8 mouse cellular contexts compared by ENCODE assay signal in genomic region chr10:77206565-77207079, GRCm38 (mm10). TPM values are rescaled to one million over a fixed set of nuclear protein-coding genes. Genes with fewer than 3 reads are reported as not detected.
A peak's percentile ranks its signal among the peaks of the same experiment; 100 is the strongest.
DNase-seq lines count a peak whose midpoint lies in the region; ATAC-seq lines count a peak whose summit lies in the region.

No protein-coding gene starts in this region.

- no peak overlapping the region for H3K4me2 ChIP-seq in heart, embryonic 13.5 days
- no peak overlapping the region for H3K4me2 ChIP-seq in lung, embryonic 15.5 days

- peaks cover 40% of the 10 kb centered on the region for H3K4me1 ChIP-seq in embryonic facial prominence, embryonic 10.5 days
- peaks cover 48% of the 10 kb centered on the region for H3K4me1 ChIP-seq in heart, embryonic 13.5 days
- peaks cover 42% of the 10 kb centered on the region for H3K4me1 ChIP-seq in lung, embryonic 15.5 days

- peak; percentile 43 for DNase-seq in ovary, adult 18-20 months (ENCODE audit: low spot score)
- DNase-seq in ovary, postnatal 10 days (ENCODE audit: low spot score) = no peak
- DNase-seq in embryonic facial prominence, embryonic 10.5 days (ENCODE audit: low spot score) = no peak
- peak; percentile 59 to 75 for DNase-seq in kidney, postnatal 4 days
- no peak for DNase-seq in embryo, embryonic 10 days (ENCODE audit: low spot score)
- DNase-seq in thymus, postnatal 0 days (ENCODE audit: low spot score) = no peak

- 35% methylated on average over 3 of the region's 3 CpGs for WGBS in embryonic facial prominence, embryonic 10.5 days
- 28% methylated on average over 3 of the region's 3 CpGs for WGBS in heart, embryonic 13.5 days
- 28% methylated on average over 3 of the region's 3 CpGs for WGBS in lung, embryonic 15.5 days

- H3K36me3 ChIP-seq in embryonic facial prominence, embryonic 10.5 days (replicated peaks) = no peaks in the 10 kb centered on the region
- H3K36me3 ChIP-seq in heart, embryonic 13.5 days = no peaks in the 10 kb centered on the region
- no peaks in the 10 kb centered on the region for H3K36me3 ChIP-seq in lung, embryonic 15.5 days

- no peaks in the 10 kb centered on the region for H3K27me3 ChIP-seq in embryonic facial prominence, embryonic 10.5 days (replicated peaks; ENCODE audit: low read depth, poor library complexity, severe bottlenecking)
- H3K27me3 ChIP-seq in heart, embryonic 13.5 days (replicated peaks) = no peaks in the 10 kb centered on the region
- H3K27me3 ChIP-seq in lung, embryonic 15.5 days = no peaks in the 10 kb centered on the region

- no peak overlapping the region for H3K4me3 ChIP-seq in embryonic facial prominence, embryonic 10.5 days
- no peak overlapping the region for H3K4me3 ChIP-seq in heart, embryonic 13.5 days
- no peak overlapping the region for H3K4me3 ChIP-seq in lung, embryonic 15.5 days

- ATAC-seq in heart, embryonic 13.5 days (ENCODE audit: extremely low read depth, insufficient number of reproducible peaks, low FRiP score, low TSS enrichment) = peak; percentile 42; the same call in 1 of the 2 replicates
- peak; percentile 75 for ATAC-seq in lung, embryonic 15.5 days (ENCODE audit: borderline replicate concordance, extremely low read depth, low FRiP score, low TSS enrichment)

- H3K27ac ChIP-seq in embryonic facial prominence, embryonic 10.5 days (replicated peaks) = peak overlapping the region; percentile 40; the same call in 1 of the 2 replicates
- H3K27ac ChIP-seq in heart, embryonic 13.5 days (replicated peaks) = peak overlapping the region; percentile 86
- peak overlapping the region; percentile 74 for H3K27ac ChIP-seq in lung, embryonic 15.5 days

- peak overlapping the region; percentile 44; the same call in 1 of the 2 replicates for H3K9ac ChIP-seq in heart, embryonic 13.5 days
- no peak overlapping the region for H3K9ac ChIP-seq in lung, embryonic 15.5 days

- H3K9me3 ChIP-seq in embryonic facial prominence, embryonic 10.5 days = no peaks in the 10 kb centered on the region
- no peaks in the 10 kb centered on the region for H3K9me3 ChIP-seq in heart, embryonic 13.5 days
- no peaks in the 10 kb centered on the region for H3K9me3 ChIP-seq in lung, embryonic 15.5 days

RNA-seq across cellular contexts. Expression of gene Col18a1, which starts 40.3 kb away (rescaled TPM):
- 184 and 201 TPM in 2 replicates for polyA plus RNA-seq in embryonic facial prominence, embryonic 10.5 days (2016; fragmentation: Nextera tagmentation; extraction: Ambion mirVana)
- polyA plus RNA-seq in heart, embryonic 13.5 days (2015; fragmentation: Nextera tagmentation; extraction: Ambion mirVana) = 143 and 155 TPM in 2 replicates
- polyA plus RNA-seq in lung, embryonic 15.5 days (2015; fragmentation: Nextera tagmentation; extraction: Ambion mirVana) = 263 and 283 TPM in 2 replicates
- 22.1 and 22.9 TPM in 2 replicates for polyA plus RNA-seq in thymus, postnatal 0 days (2015; fragmentation: Nextera tagmentation; extraction: Ambion mirVana)

RNA-seq across cellular contexts. Expression of gene Pofut2, which starts 52.4 kb away (rescaled TPM):
- 74.5 and 77.0 TPM in 2 replicates for polyA plus RNA-seq in embryonic facial prominence, embryonic 10.5 days (2016; fragmentation: Nextera tagmentation; extraction: Ambion mirVana)
- 120 and 122 TPM in 2 replicates for polyA plus RNA-seq in heart, embryonic 13.5 days (2015; fragmentation: Nextera tagmentation; extraction: Ambion mirVana)
- polyA plus RNA-seq in lung, embryonic 15.5 days (2015; fragmentation: Nextera tagmentation; extraction: Ambion mirVana) = 128 and 139 TPM in 2 replicates
- polyA plus RNA-seq in thymus, postnatal 0 days (2015; fragmentation: Nextera tagmentation; extraction: Ambion mirVana) = 34.0 and 35.0 TPM in 2 replicates

Comparison
In these comparisons a context has a peak if more than half of its experiments do, and no peak if none do; other contexts are left out.
1. DNase-seq: peak in ovary, adult 18-20 months (single experiment) and kidney, postnatal 4 days (2 of 2); none in ovary, postnatal 10 days (single experiment), embryonic facial prominence, embryonic 10.5 days (single experiment), embryo, embryonic 10 days (single experiment) and thymus, postnatal 0 days (single experiment).
2. Peak in every context shown above with its lines, with median percentiles within 50 percentile points of each other: H3K27ac ChIP-seq.